ENCODE assay signal across 15 mouse cellular contexts in genomic region chr9:69713577-69714327, GRCm38 (mm10). TPM values are rescaled to one million over a fixed set of nuclear protein-coding genes. Genes with fewer than 3 reads are reported as not detected.
DNase-seq lines count a peak whose midpoint lies in the region; ATAC-seq lines count a peak whose summit lies in the region.
"Had no signal": no experiment of that assay in that cellular context is flagged by ENCODE, and none has a peak within 500 bp of the region (broad histone marks: within the 10 kb centered on the region; RNA-seq: fewer than 3 reads in every experiment).

No protein-coding gene starts in this region.

- ATAC-seq in hindbrain, embryonic 13.5 days (ENCODE audit: low FRiP score) = peak; percentile 74
- no peak for ATAC-seq in intestine, embryonic 16.5 days
- ATAC-seq: CD4-positive, CD25-positive, alpha-beta regulatory T cell, adult 4 months had no signal

- intact Hi-C loops in left cerebral cortex, postnatal 4 days (cut with DNase I) = no loop called here

- peak; percentile 8 for DNase-seq in left cerebral cortex, postnatal 4 days
- DNase-seq in left cerebral cortex, adult 18-20 months (ENCODE audit: low spot score in 2 of 2) = no peak
- DNase-seq in embryo, embryonic 11 days = peak; percentile 78
- DNase-seq in neural tube, embryonic 10.5 days (ENCODE audit: extremely low spot score, low spot score) = peak; percentile 57
- no peak for DNase-seq in cerebellum, postnatal 25 days
- no peak for DNase-seq in urinary bladder, postnatal 4 days (ENCODE audit: low spot score in 2 of 2)

- no peaks in the 10 kb centered on the region for H3K9me3 ChIP-seq in hindbrain, embryonic 13.5 days
- no peaks in the 10 kb centered on the region for H3K9me3 ChIP-seq in intestine, embryonic 16.5 days (ENCODE audit: control insufficient read depth, low read length)
- H3K9me3 ChIP-seq: stomach, embryonic 15.5 days had no signal

- 0 out of 2 replicates have a peak, but pooled peaks cover 10% of the 10 kb centered on the region for H3K27me3 ChIP-seq in hindbrain, embryonic 13.5 days
- no peaks in the 10 kb centered on the region for H3K27me3 ChIP-seq in intestine, embryonic 16.5 days (replicated peaks; ENCODE audit: control insufficient read depth, insufficient read depth, low read length)
- H3K27me3 ChIP-seq: stomach, embryonic 15.5 days had no signal

- no peaks in the 10 kb centered on the region for H3K36me3 ChIP-seq in hindbrain, embryonic 13.5 days
- no peaks in the 10 kb centered on the region for H3K36me3 ChIP-seq in intestine, embryonic 16.5 days (ENCODE audit: control insufficient read depth, insufficient read depth, low read length)
- H3K36me3 ChIP-seq: stomach, embryonic 15.5 days had no signal

- H3K4me2 ChIP-seq in hindbrain, embryonic 13.5 days = peak overlapping the region; percentile 36
- H3K4me2 ChIP-seq in intestine, embryonic 16.5 days (ENCODE audit: low read depth, low read length) = no peak overlapping the region; the same call in 1 of the 2 replicates
- H3K4me2 ChIP-seq: stomach, embryonic 15.5 days had no signal

- H3K27ac ChIP-seq in hindbrain, embryonic 13.5 days = peak overlapping the region; percentile 72
- H3K27ac ChIP-seq in intestine, embryonic 16.5 days (ENCODE audit: low read length) = no peak overlapping the region

- no peak overlapping the region for H3K9ac ChIP-seq in hindbrain, embryonic 13.5 days
- H3K9ac ChIP-seq in intestine, embryonic 16.5 days (ENCODE audit: low read depth, low read length) = no peak overlapping the region
- H3K9ac ChIP-seq: stomach, embryonic 15.5 days had no signal

- WGBS in hindbrain, embryonic 13.5 days = 9% methylated on average over 18 of the region's 18 CpGs
- WGBS in intestine, embryonic 16.5 days = 40% methylated on average over 18 of the region's 18 CpGs

- H3K4me1 ChIP-seq in hindbrain, embryonic 13.5 days (replicated peaks) = peaks cover 35% of the 10 kb centered on the region
- no peaks in the 10 kb centered on the region; the same call in 1 of the 2 replicates for H3K4me1 ChIP-seq in intestine, embryonic 16.5 days (ENCODE audit: control insufficient read depth, insufficient read depth, low read length)

- 0 out of 2 replicates have a peak overlapping the region, but pooled peaks have one; percentile 15 for H3K4me3 ChIP-seq in hindbrain, embryonic 13.5 days
- H3K4me3 ChIP-seq in intestine, embryonic 16.5 days (ENCODE audit: low read length) = no peak overlapping the region
- H3K4me3 ChIP-seq: megakaryocyte, embryonic 14.5 days; stomach, embryonic 15.5 days had no signal

RNA-seq across cellular contexts. Expression of gene Foxb1, which starts 47.0 kb away (rescaled TPM):
- under 1 TPM in 1 of 2 experiments, not detected in 1; 0.34 TPM for total RNA-seq in left cerebral cortex, postnatal 4 days (2021)
- total RNA-seq in left cerebral cortex, adult 18-20 months (2021) = under 1 TPM in 1 of 2 experiments, not detected in 1; 0.12 TPM
- polyA plus RNA-seq in hindbrain, embryonic 13.5 days (2015; fragmentation: Nextera tagmentation; extraction: Ambion mirVana) = 8.5 and 10.5 TPM in 2 replicates
- not detected in 2 replicates for polyA plus RNA-seq in intestine, embryonic 16.5 days (2015; fragmentation: Nextera tagmentation; extraction: Ambion mirVana)
- total RNA-seq: adrenal gland, postnatal 4 days; layer of hippocampus, postnatal 25 days; liver, adult 2 months had no signal
- polyA plus RNA-seq: CD4-positive, CD25-positive, alpha-beta regulatory T cell, adult 4 months; heart, embryonic 14.5 days; liver, adult 2 months had no signal

Comparison
In these comparisons a context has a peak if more than half of its experiments do, and no peak if none do; other contexts are left out.
1. DNase-seq: peak in left cerebral cortex, postnatal 4 days (single experiment), embryo, embryonic 11 days (single experiment) and neural tube, embryonic 10.5 days (single experiment); none in left cerebral cortex, adult 18-20 months (0 of 2), cerebellum, postnatal 25 days (0 of 2) and urinary bladder, postnatal 4 days (0 of 2).